Mouse (Mus musculus) limb, embryonic 12.5 days (tissue): Measurements from ENCODE around the gene Gm26920. TPM values are rescaled to one million over a fixed set of nuclear protein-coding genes. Genes with fewer than 3 reads are reported as not detected.
A peak's percentile ranks its signal among the peaks of the same experiment; 100 is the strongest.

ENCODE experiments used
- ATAC-seq: fragments of 200-750 bp; cut with Nextera tagmentation; 2 replicates; pipeline ENCODE4 v1.8.0; 2017; ENCODE audit warnings: low read depth, moderate TSS enrichment; ENCODE audit not compliant: insufficient number of reproducible peaks, insufficient read depth, low FRiP score, low TSS enrichment
- H3K27ac ChIP-seq: fragments of 300-500 bp; sonication (generic); 2 replicates; pipeline ENCODE4 v1.5.1; 2016; ENCODE audit warnings: mild to moderate bottlenecking, moderate library complexity
- H3K27me3 ChIP-seq: fragments of 300-500 bp; sonication (generic); 2 replicates; pipeline ENCODE4 v1.6.1; 2016; ENCODE audit warnings: mild to moderate bottlenecking, moderate library complexity
- H3K36me3 ChIP-seq: fragments of 300-500 bp; sonication (generic); 2 replicates; pipeline ENCODE4 v1.6.1; 2016; ENCODE audit warnings: mild to moderate bottlenecking, moderate library complexity
- H3K4me1 ChIP-seq: fragments of 300-500 bp; sonication (generic); replicated peaks from 2 replicates; pipeline ENCODE4 v1.6.1; 2016
- H3K4me2 ChIP-seq: fragments of 300-500 bp; sonication (generic); 2 replicates; pipeline ENCODE4 v1.6.1; 2016; ENCODE audit warnings: mild to moderate bottlenecking, moderate library complexity
- H3K4me3 ChIP-seq: fragments of 300-500 bp; sonication (generic); replicated peaks from 2 replicates; pipeline ENCODE4 v1.5.1; 2016; ENCODE audit warnings: mild to moderate bottlenecking
- H3K9ac ChIP-seq: fragments of 300-500 bp; sonication (generic); replicated peaks from 2 replicates; pipeline ENCODE4 v1.6.1; 2016; ENCODE audit warnings: mild to moderate bottlenecking, moderate library complexity
- H3K9me3 ChIP-seq: fragments of 300-500 bp; sonication (generic); 2 replicates; pipeline ENCODE4 v1.6.1; 2016; ENCODE audit warnings: mild to moderate bottlenecking, moderate library complexity
- WGBS: fragments of 180-500 bp; shearing (Covaris S2); methylation state at CpG from one replicate; pipeline ENCODE4 v1.1.7; 2016; 5-methylcytosine and 5-hydroxymethylcytosine counted together
- microRNA-seq: library from miRNA; unstranded; fragments of <30 nt; microRNA quantifications from one replicate; pipeline ENCODE4, GENCODE M21; 2017
- polyA plus RNA-seq: library from polyadenylated mRNA; unstranded; fragments of >200 nt; fragmentation: Nextera tagmentation; extraction: Ambion mirVana; gene quantifications from 2 replicates; pipeline ENCODE4 v1.2.1, GENCODE M21; 2016

Gm26920 gene
- polyA plus RNA-seq, 1 experiment from 2014 or later = 3.4 TPM

GRCm38 (mm10) chr7:30023324-30023723 lies 66.9 kb downstream of the Gm26920 start:
- H3K36me3 ChIP-seq = peaks cover 90% of the 10 kb centered on the region
- H3K27ac ChIP-seq = no peak overlapping the region
- no peaks in the 10 kb centered on the region for H3K27me3 ChIP-seq
- H3K4me2 ChIP-seq = no peak overlapping the region
- peaks cover 9% of the 10 kb centered on the region; the same call in 1 of the 2 replicates for H3K4me1 ChIP-seq
- ATAC-seq = no peak
- no peaks in the 10 kb centered on the region for H3K9me3 ChIP-seq
- WGBS = 94% methylated on average over 9 of the region's 9 CpGs
- H3K9ac ChIP-seq = no peak overlapping the region
- H3K4me3 ChIP-seq = no peak overlapping the region

DNA sequence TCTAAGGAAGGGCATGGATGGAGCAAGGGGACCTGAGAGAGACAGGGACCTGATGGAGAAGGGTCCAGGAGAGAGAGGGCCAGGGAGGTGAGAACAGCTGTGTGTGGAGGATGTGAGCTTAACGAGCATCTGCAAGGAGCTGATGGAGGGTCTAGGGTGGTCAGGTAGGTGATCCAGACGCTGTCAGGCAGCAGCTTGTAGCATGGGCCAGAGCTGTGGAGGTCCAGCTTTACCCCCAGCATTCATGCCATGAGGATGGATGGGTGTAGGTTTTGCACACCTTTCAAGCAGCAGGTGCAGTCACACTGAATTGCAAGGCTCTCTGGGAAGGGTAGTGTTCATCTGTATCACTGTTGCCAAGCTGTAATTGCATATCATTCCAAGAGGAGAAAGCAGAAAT lies 70.7 kb downstream of the Gm26920 start:
- H3K36me3 ChIP-seq = peaks cover 97% of the 10 kb centered on the region
- no peak overlapping the region for H3K4me3 ChIP-seq
- no peak overlapping the region for H3K27ac ChIP-seq
- no peaks in the 10 kb centered on the region for H3K27me3 ChIP-seq
- H3K4me1 ChIP-seq = no peaks in the 10 kb centered on the region
- H3K4me2 ChIP-seq = no peak overlapping the region
- H3K9ac ChIP-seq = no peak overlapping the region
- no peak for ATAC-seq
- no peaks in the 10 kb centered on the region for H3K9me3 ChIP-seq
- WGBS = 90% methylated on average over 2 of the region's 2 CpGs

- Histone ChIP-seq H3K4me2 (no peak overlapping the region), H3K4me1 (no peaks in the 10 kb centered on the region), H3K4me3 (no peak overlapping the region), H3K27me3 (no peaks in the 10 kb centered on the region), H3K27ac (no peak overlapping the region), H3K9ac (no peak overlapping the region), H3K36me3 (peaks cover 90% of the 10 kb centered on the region), H3K9me3 (no peaks in the 10 kb centered on the region)
- ATAC-seq = no peak
- 95% methylated on average over 6 of the region's 6 CpGs for WGBS
Measured at GRCm38 (mm10) chr7:30017226-30017625, 73.0 kb downstream of the Gm26920 start.

- Histone ChIP-seq H3K4me2 (no peak overlapping the region), H3K9ac (no peak overlapping the region), H3K4me3 (no peak overlapping the region), H3K27me3 (no peaks in the 10 kb centered on the region), H3K9me3 (no peaks in the 10 kb centered on the region), H3K27ac (no peak overlapping the region), H3K4me1 (peaks cover 8% of the 10 kb centered on the region), H3K36me3 (peaks cover 85% of the 10 kb centered on the region)
- ATAC-seq = 0 out of 2 replicates have a peak, but pooled peaks have one; percentile 35
- WGBS = 87% methylated on average over 4 of the region's 4 CpGs
Measured at GRCm38 (mm10) chr7:30012956-30013363, 77.2 kb downstream of the Gm26920 start.

- no peak overlapping the region for H3K4me2 ChIP-seq
- WGBS = 74% methylated on average over 10 of the region's 10 CpGs
- H3K27ac ChIP-seq = peak overlapping the region; percentile 26
- ATAC-seq = no peak
- H3K36me3 ChIP-seq = peaks cover 83% of the 10 kb centered on the region
- no peaks in the 10 kb centered on the region for H3K27me3 ChIP-seq
- H3K9ac ChIP-seq = no peak overlapping the region
- H3K9me3 ChIP-seq = no peaks in the 10 kb centered on the region
- peaks cover 16% of the 10 kb centered on the region for H3K4me1 ChIP-seq
- no peak overlapping the region for H3K4me3 ChIP-seq
Measured at GRCm38 (mm10) chr7:30010551-30011195, 79.5 kb downstream of the Gm26920 start.

- Histone ChIP-seq H3K9me3 (no peaks in the 10 kb centered on the region), H3K27me3 (no peaks in the 10 kb centered on the region), H3K4me1 (peaks cover 16% of the 10 kb centered on the region), H3K4me2 (no peak overlapping the region), H3K9ac (no peak overlapping the region), H3K4me3 (no peak overlapping the region), H3K27ac (peak overlapping the region; percentile 26), H3K36me3 (peaks cover 81% of the 10 kb centered on the region)
- ATAC-seq = no peak
- 76% methylated on average over 21 of the region's 21 CpGs for WGBS
Measured at GRCm38 (mm10) chr7:30009321-30010085, 80.7 kb downstream of the Gm26920 start.

- 61% methylated on average over 6 of the region's 6 CpGs for WGBS
- H3K27me3 ChIP-seq = no peaks in the 10 kb centered on the region
- no peak; the same call in 1 of the 2 replicates for ATAC-seq
- H3K4me3 ChIP-seq = no peak overlapping the region
- H3K4me1 ChIP-seq = peaks cover 16% of the 10 kb centered on the region
- H3K9ac ChIP-seq = no peak overlapping the region; the same call in 1 of the 2 replicates
- H3K27ac ChIP-seq = peak overlapping the region; percentile 86
- no peak overlapping the region; the same call in 1 of the 2 replicates for H3K4me2 ChIP-seq
- H3K9me3 ChIP-seq = no peaks in the 10 kb centered on the region
- H3K36me3 ChIP-seq = peaks cover 79% of the 10 kb centered on the region
Measured at GRCm38 (mm10) chr7:30008020-30008690, 82.1 kb downstream of the Gm26920 start.

DNA sequence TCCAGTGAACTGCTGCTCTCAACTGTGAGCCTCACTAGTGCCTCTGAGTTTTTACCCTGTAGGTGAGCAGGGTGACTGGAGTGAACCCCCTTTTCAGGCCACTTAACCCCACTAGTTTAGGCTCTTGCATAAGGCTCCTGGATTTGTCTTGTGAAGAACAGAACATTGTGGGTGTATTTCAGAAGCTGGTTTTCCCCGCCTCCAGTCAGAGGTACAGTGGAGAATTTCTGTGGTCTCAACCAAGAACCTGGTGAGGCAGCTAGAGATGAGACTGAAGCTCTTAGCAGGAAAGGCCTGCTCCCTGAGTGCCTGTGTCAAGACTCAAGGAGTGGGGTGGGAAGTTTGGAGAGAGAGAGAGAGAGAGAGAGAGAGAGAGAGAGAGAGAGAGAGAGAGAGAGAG lies 82.6 kb downstream of the Gm26920 start:
- H3K36me3 ChIP-seq = peaks cover 82% of the 10 kb centered on the region

More for the DNA sequence above, 82.6 kb downstream of the Gm26920 start:
- Histone ChIP-seq H3K4me1 (peaks cover 16% of the 10 kb centered on the region), H3K27me3 (no peaks in the 10 kb centered on the region), H3K9ac (no peak overlapping the region), H3K4me3 (no peak overlapping the region), H3K9me3 (no peaks in the 10 kb centered on the region), H3K4me2 (no peak overlapping the region), H3K27ac (peak overlapping the region; percentile 86)
- WGBS = 85% methylated on average over 1 of the region's 1 CpGs
- ATAC-seq = no peak

Small RNA genes within 50 kb of the gene (microRNA-seq; reads per million reads assigned to microRNA genes)
- gene Gm23368 = not detected

Other genes starting within 250 kb of the Gm26920 start
- gene Zfp940, start 236.7 kb downstream of the Gm26920 start, polyA plus RNA-seq = 9.0 and 10.2 TPM in 2 replicates
- gene Zfp420, start 230.4 kb downstream of the Gm26920 start, polyA plus RNA-seq = 12.2 TPM in 2 replicates
- gene Zfp27, start 183.8 kb downstream of the Gm26920 start, polyA plus RNA-seq = 12.8 and 13.3 TPM in 2 replicates
- gene Zfp383, start 182.2 kb downstream of the Gm26920 start, polyA plus RNA-seq = 6.7 TPM in 2 replicates
- gene Zfp74, start 136.3 kb downstream of the Gm26920 start, polyA plus RNA-seq = 15.5 and 18.0 TPM in 2 replicates
- gene Zfp568, start 106.5 kb downstream of the Gm26920 start, polyA plus RNA-seq = 31.5 and 33.0 TPM in 2 replicates
- 4.7 and 4.8 TPM in 2 replicates for gene Zfp14, start 39.0 kb downstream of the Gm26920 start, polyA plus RNA-seq
- gene Zfp82, start 17.5 kb downstream of the Gm26920 start, polyA plus RNA-seq = 6.8 and 7.1 TPM in 2 replicates
- 17.0 and 25.0 TPM in 2 replicates for gene Zfp566, start 117 bp upstream of the Gm26920 start, polyA plus RNA-seq
- gene Zfp260, start 4.4 kb upstream of the Gm26920 start, polyA plus RNA-seq = 138 and 146 TPM in 2 replicates
- 11.8 and 16.7 TPM in 2 replicates for gene Zfp382, start 31.5 kb upstream of the Gm26920 start, polyA plus RNA-seq
- gene Zfp146, start 79.3 kb upstream of the Gm26920 start, polyA plus RNA-seq = 19.1 and 23.0 TPM in 2 replicates
- gene Cox7a1, start 93.7 kb upstream of the Gm26920 start, polyA plus RNA-seq = 2.4 and 2.9 TPM in 2 replicates
- 75.6 and 77.9 TPM in 2 replicates for gene Capns1, start 108.4 kb upstream of the Gm26920 start, polyA plus RNA-seq
- 174 and 182 TPM in 2 replicates for gene Polr2i, start 141.5 kb upstream of the Gm26920 start, polyA plus RNA-seq
- 214 and 222 TPM in 2 replicates for gene Tbcb, start 141.9 kb upstream of the Gm26920 start, polyA plus RNA-seq
- not detected in 2 replicates for gene Ovol3, start 145.3 kb upstream of the Gm26920 start, polyA plus RNA-seq
- 0.15 and 0.26 TPM in 2 replicates for gene Thap8, start 189.7 kb upstream of the Gm26920 start, polyA plus RNA-seq
- gene Wdr62, start 190.0 kb upstream of the Gm26920 start, polyA plus RNA-seq = 9.7 and 10.6 TPM in 2 replicates
- gene Clip3, start 201.3 kb upstream of the Gm26920 start, polyA plus RNA-seq = 39.7 and 46.6 TPM in 2 replicates
- gene Alkbh6, start 218.3 kb upstream of the Gm26920 start, polyA plus RNA-seq = 101 TPM in 2 replicates
- 84.6 and 98.6 TPM in 2 replicates for gene Syne4, start 224.4 kb upstream of the Gm26920 start, polyA plus RNA-seq
- 0.97 and 5.0 TPM in 2 replicates for gene E130208F15Rik, start 231.3 kb upstream of the Gm26920 start, polyA plus RNA-seq
- 20.7 and 23.6 TPM in 2 replicates for gene Sdhaf1, start 233.5 kb upstream of the Gm26920 start, polyA plus RNA-seq